Mouse (Mus musculus) MEL (cell line): ENCODE measurements around the gene Tpst2. TPM values are rescaled to one million over a fixed set of nuclear protein-coding genes. Genes with fewer than 3 reads are reported as not detected.

Experiments used
- DNase-seq: peaks from one replicate; pipeline ENCODE4 v3.0.0; 2011; ENCODE audit warnings: low read depth, low spot score
- H3K27ac ChIP-seq: 2 replicates; pipeline ENCODE4 v1.5.1; 2012; ENCODE audit warnings: low read depth, mild to moderate bottlenecking, control low read depth, low read length, moderate library complexity; ENCODE audit not compliant: control insufficient read depth
- H3K27me3 ChIP-seq, 2 experiments: fragments of 150-350 bp in 1 of 2; sonication (generic) in 1 of 2; 2 replicates each; pipeline ENCODE4 v1.6.1; 2012; ENCODE audit warnings: low read length in 2 of 2, mild to moderate bottlenecking in 2 of 2, improper control_type of control experiment in 1 of 2, moderate library complexity in 1 of 2; ENCODE audit not compliant: insufficient read depth in 2 of 2, control insufficient read depth in 1 of 2
- H3K36me3 ChIP-seq, 2 experiments: 2 replicates each; pipeline ENCODE4 v1.6.1; 2012 to 2014; ENCODE audit warnings: low read length in 2 of 2, improper control_type of control experiment in 1 of 2, inconsistent platforms in 1 of 2, mild to moderate bottlenecking in 1 of 2; ENCODE audit not compliant: insufficient read depth in 2 of 2, control insufficient read depth in 1 of 2
- H3K4me1 ChIP-seq, 2 experiments: fragments of 150-350 bp in 1 of 2; sonication (generic) in 1 of 2; 2 replicates each; pipeline ENCODE4 v1.6.1; 2012; ENCODE audit warnings: low read length in 2 of 2, improper control_type of control experiment in 1 of 2, mild to moderate bottlenecking in 1 of 2; ENCODE audit not compliant: insufficient read depth in 2 of 2, control insufficient read depth in 1 of 2
- H3K4me3 ChIP-seq, 2 experiments: fragments of 150-350 bp in 1 of 2; sonication (generic) in 1 of 2; 2 replicates each; pipeline ENCODE4 v1.5.1; 2012; ENCODE audit warnings: low read depth in 2 of 2, low read length in 2 of 2, mild to moderate bottlenecking in 2 of 2, moderate library complexity in 2 of 2, control low read depth in 1 of 2, improper control_type of control experiment in 1 of 2; ENCODE audit not compliant: control insufficient read depth in 1 of 2, insufficient read depth in 1 of 2
- H3K79me2 ChIP-seq: 2 replicates; pipeline ENCODE4 v1.6.1; 2012; ENCODE audit warnings: mild to moderate bottlenecking, low read length, moderate library complexity; ENCODE audit not compliant: control insufficient read depth, poor library complexity, insufficient read depth
- H3K9ac ChIP-seq: 2 replicates; pipeline ENCODE4 v1.6.1; 2012; ENCODE audit warnings: low read depth, mild to moderate bottlenecking, control low read depth, low read length, moderate library complexity; ENCODE audit not compliant: control insufficient read depth, poor library complexity, severe bottlenecking
- H3K9me3 ChIP-seq: fragments of 150-350 bp; sonication (generic); replicated peaks from 2 replicates; pipeline ENCODE4 v1.6.1; 2012; ENCODE audit warnings: mild to moderate bottlenecking, low read length, improper control_type of control experiment, moderate library complexity; ENCODE audit not compliant: insufficient read depth
- CHD1 ChIP-seq: IDR thresholded peaks from 2 replicates; pipeline ENCODE4 v1.6.1; 2012; ENCODE audit warnings: low read depth, mild to moderate bottlenecking, inconsistent platforms, low read length, improper control_type of control experiment
- CHD2 ChIP-seq: IDR thresholded peaks from 2 replicates; pipeline ENCODE4 v1.6.1; 2011; ENCODE audit warnings: low read length, improper control_type of control experiment
- E2F4 ChIP-seq: IDR thresholded peaks from 2 replicates; pipeline ENCODE4 v1.6.1; 2011; ENCODE audit warnings: low read depth, low read length, improper control_type of control experiment, borderline replicate concordance
- ELF1 ChIP-seq: IDR thresholded peaks from 2 replicates; pipeline ENCODE4 v1.6.1; 2014; ENCODE audit warnings: low read depth, mild to moderate bottlenecking, inconsistent platforms, low read length, improper control_type of control experiment, moderate library complexity
- GABPA ChIP-seq: IDR thresholded peaks from 2 replicates; pipeline ENCODE4 v1.6.1; 2012; ENCODE audit warnings: low read depth, mild to moderate bottlenecking, inconsistent platforms, low read length, improper control_type of control experiment, moderate library complexity
- HCFC1 ChIP-seq: IDR thresholded peaks from 2 replicates; pipeline ENCODE4 v1.6.1; 2012; ENCODE audit warnings: low read depth, mild to moderate bottlenecking, inconsistent platforms, low read length, improper control_type of control experiment, moderate library complexity
- JUND ChIP-seq: IDR thresholded peaks from 2 replicates; pipeline ENCODE4 v1.6.1; 2011; ENCODE audit warnings: low read depth, mild to moderate bottlenecking, improper control_type of control experiment, low read length
- KAT2A ChIP-seq: conservative IDR thresholded peaks from 2 replicates; pipeline ENCODE4 v1.6.1; 2012; ENCODE audit warnings: low read depth, low read length, improper control_type of control experiment, inconsistent platforms
- MAZ ChIP-seq: IDR thresholded peaks from 2 replicates; pipeline ENCODE4 v1.6.1; 2012; ENCODE audit warnings: low read depth, mild to moderate bottlenecking, inconsistent platforms, low read length, improper control_type of control experiment
- MEF2A ChIP-seq: IDR thresholded peaks from 2 replicates; pipeline ENCODE4 v1.6.1; 2014; ENCODE audit warnings: low read depth, mild to moderate bottlenecking, inconsistent platforms, low read length, improper control_type of control experiment; ENCODE audit not compliant: poor library complexity, insufficient replicate concordance, severe bottlenecking; ENCODE audit errors: extremely low read depth
- MXI1 ChIP-seq: IDR thresholded peaks from 2 replicates; pipeline ENCODE4 v1.6.1; 2011; ENCODE audit warnings: mild to moderate bottlenecking, low read depth, low read length, improper control_type of control experiment
- NELFE ChIP-seq: IDR thresholded peaks from 2 replicates; pipeline ENCODE4 v1.6.1; 2011; ENCODE audit warnings: low read depth, low read length, improper control_type of control experiment
- NRF1 ChIP-seq: IDR thresholded peaks from 2 replicates; pipeline ENCODE4 v1.6.1; 2014; ENCODE audit warnings: low read depth, mild to moderate bottlenecking, inconsistent platforms, low read length, improper control_type of control experiment, moderate library complexity; ENCODE audit not compliant: poor library complexity, insufficient read depth, severe bottlenecking
- POLR2AphosphoS5 ChIP-seq: IDR thresholded peaks from 2 replicates; pipeline ENCODE4 v1.6.1; 2012; ENCODE audit warnings: low read depth, borderline replicate concordance, mild to moderate bottlenecking, inconsistent platforms, low read length, moderate library complexity, mixed read lengths
- SIN3A ChIP-seq: IDR thresholded peaks from 2 replicates; pipeline ENCODE4 v1.6.1; 2012; ENCODE audit warnings: low read length, improper control_type of control experiment, inconsistent platforms
- SMC3 ChIP-seq: IDR thresholded peaks from 2 replicates; pipeline ENCODE4 v1.6.1; 2011; ENCODE audit warnings: low read depth, low read length, improper control_type of control experiment
- TAL1 ChIP-seq: IDR thresholded peaks from 2 replicates; pipeline ENCODE4 v1.6.1; 2012; ENCODE audit warnings: mild to moderate bottlenecking, inconsistent platforms, low read length, moderate library complexity, mixed read lengths
- UBTF ChIP-seq: IDR thresholded peaks from 2 replicates; pipeline ENCODE4 v1.6.1; 2012; ENCODE audit warnings: low read depth, mild to moderate bottlenecking, inconsistent platforms, low read length, improper control_type of control experiment, moderate library complexity, borderline replicate concordance; ENCODE audit not compliant: insufficient read depth
- USF1 ChIP-seq: IDR thresholded peaks from 2 replicates; pipeline ENCODE4 v1.6.1; 2014; ENCODE audit warnings: low read depth, mild to moderate bottlenecking, inconsistent platforms, low read length, improper control_type of control experiment, moderate library complexity
- USF2 ChIP-seq, 2 experiments: IDR thresholded peaks; 2 replicates each; pipeline ENCODE4 v1.6.1; 2011 to 2012; ENCODE audit warnings: improper control_type of control experiment in 2 of 2, low read length in 2 of 2, borderline replicate concordance in 1 of 2, inconsistent platforms in 1 of 2, low read depth in 1 of 2, mild to moderate bottlenecking in 1 of 2; ENCODE audit not compliant: insufficient read depth in 1 of 2
- ZC3H11A ChIP-seq: IDR thresholded peaks from 2 replicates; pipeline ENCODE4 v1.6.1; 2012; ENCODE audit warnings: low read depth, mild to moderate bottlenecking, inconsistent platforms, low read length, improper control_type of control experiment
- ZMIZ1 ChIP-seq: IDR thresholded peaks from 2 replicates; pipeline ENCODE4 v1.6.1; 2012; ENCODE audit warnings: low read depth, mild to moderate bottlenecking, inconsistent platforms, low read length, improper control_type of control experiment, moderate library complexity
- ZNF384 ChIP-seq: IDR thresholded peaks from 2 replicates; pipeline ENCODE4 v1.6.1; 2012; ENCODE audit warnings: low read depth, mild to moderate bottlenecking, inconsistent platforms, low read length, improper control_type of control experiment
- polyA plus RNA-seq, 2 experiments: library from polyadenylated mRNA; stranded (reverse) in 1 of 2; unstranded in 1 of 2; fragments of >175 nt in 1 of 2; fragments of >200 nt in 1 of 2; gene quantifications; 2 replicates each; pipeline versions ENCODE4 v1.2.1 to v1.2.4; 2012; ENCODE audit warnings: low replicate concordance in 2 of 2, low read depth in 1 of 2; ENCODE audit not compliant: insufficient read length in 2 of 2, insufficient read depth in 1 of 2, missing spikeins in 1 of 2
- total RNA-seq: library from RNA; depleted of rRNA; stranded (reverse); fragments of 300-350 nt; gene quantifications from 2 replicates; pipeline ENCODE4 v1.2.3, GENCODE M21; 2012

The Tpst2 gene
- total and polyA plus RNA-seq, 3 experiments, result 57.8 to 86.1 TPM; not detected in 1

DNA sequence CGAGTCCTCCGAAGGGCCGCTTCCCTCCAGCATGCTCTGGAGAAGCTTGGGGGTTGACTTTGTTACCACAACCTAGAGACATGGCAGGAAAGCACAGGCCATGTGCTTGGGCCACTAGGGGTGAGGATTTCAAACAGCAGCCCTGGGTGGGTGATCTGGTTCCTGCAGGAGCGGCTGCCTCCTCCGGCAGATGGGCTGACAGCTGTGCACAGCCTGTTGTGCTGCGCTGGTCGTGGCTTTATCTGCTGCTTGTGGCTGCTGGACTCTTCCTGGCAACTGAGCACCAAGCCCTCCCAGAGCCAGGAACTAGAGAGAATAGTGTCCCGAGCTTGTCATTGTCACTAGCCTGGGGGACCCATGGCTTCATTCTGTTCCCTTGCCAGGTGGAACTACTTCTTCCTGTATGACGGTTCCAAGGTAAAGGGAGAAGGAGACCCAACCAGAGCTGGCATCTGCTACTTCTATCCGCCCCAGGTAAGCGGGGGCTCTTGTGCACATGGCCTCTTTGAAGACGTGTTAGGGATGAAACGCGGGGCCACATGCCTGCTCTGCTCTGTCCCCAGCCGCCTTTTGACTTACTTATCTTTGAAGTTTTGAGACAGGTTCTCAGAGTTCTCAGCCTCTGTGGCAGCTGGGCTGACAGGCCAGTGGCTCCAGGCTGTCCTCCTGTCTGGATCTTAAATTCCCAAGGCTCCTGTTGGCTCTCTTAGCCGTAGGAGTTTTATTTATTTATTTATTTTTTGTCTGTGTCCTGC is 69.9 kb downstream of the Tpst2 start:
- H3K9ac ChIP-seq, result no peak overlapping the region

DNA sequence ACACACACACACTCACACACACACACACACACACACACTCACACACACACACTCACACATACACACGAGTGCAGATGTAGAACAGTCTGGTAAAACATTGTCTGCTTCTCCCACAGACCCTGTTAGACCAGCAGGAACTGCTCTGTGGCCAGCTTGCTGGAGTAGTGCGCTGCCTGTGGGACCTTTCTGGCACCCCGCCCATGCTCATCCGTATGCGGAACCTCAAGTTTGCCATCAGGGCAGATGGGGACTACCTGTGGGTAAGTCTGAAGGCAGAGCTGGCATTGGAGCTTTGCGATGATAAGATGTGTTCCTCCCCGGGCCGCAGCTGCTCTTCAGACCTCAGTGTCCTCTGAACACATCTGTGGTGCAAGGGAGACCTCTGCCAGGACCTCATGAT is 72.7 kb downstream of the Tpst2 start:
- Histone ChIP-seq H3K4me3 (no peak overlapping the region), H3K9ac (no peak overlapping the region), H3K27ac (no peak overlapping the region), H3K4me1 (peaks cover 0 to 8% of the 10 kb centered on the region in 2 experiments; a peak in 1 of 4 replicates), H3K9me3 (no peaks in the 10 kb centered on the region), H3K27me3 (no peaks in the 10 kb centered on the region), H3K79me2 (peaks cover 5% of the 10 kb centered on the region; the same call in 1 of the 2 replicates), H3K36me3 (no peaks in the 10 kb centered on the region; a peak in 1 of 4 replicates)
- DNase-seq, result no peak
- TF ChIP-seq ZMIZ1, result no peak
- no peak for TF ChIP-seq NELFE
- TF ChIP-seq SMC3, result no peak
- no peak for TF ChIP-seq SIN3A
- no peak for TF ChIP-seq POLR2AphosphoS5
- no peak for TF ChIP-seq MXI1
- TF ChIP-seq MEF2A, result no peak
- TF ChIP-seq KAT2A, result no peak
- TF ChIP-seq UBTF, result no peak
- no peak for TF ChIP-seq HCFC1
- no peak for TF ChIP-seq CHD2
- no peak for TF ChIP-seq ZNF384
- TF ChIP-seq ELF1, result no peak
- no peak for TF ChIP-seq ZC3H11A
- TF ChIP-seq TAL1, result no peak

More for the DNA sequence above, 69.9 kb downstream of the Tpst2 start:
- Histone ChIP-seq H3K9me3 (no peaks in the 10 kb centered on the region), H3K36me3 (peaks cover 0 to 10% of the 10 kb centered on the region in 2 experiments; a peak in 3 of 4 replicates), H3K79me2 (peaks cover 20% of the 10 kb centered on the region), H3K27ac (no peak overlapping the region), H3K4me1 (peaks cover 0 to 20% of the 10 kb centered on the region in 2 experiments; a peak in 3 of 4 replicates), H3K4me3 (no peak overlapping the region), H3K27me3 (no peaks in the 10 kb centered on the region)
- no peak for DNase-seq
- no peak for TF ChIP-seq MAZ
- TF ChIP-seq E2F4, result no peak
- no peak for TF ChIP-seq KAT2A
- TF ChIP-seq JUND, result no peak
- no peak for TF ChIP-seq USF1
- no peak for TF ChIP-seq CHD1
- TF ChIP-seq TAL1, result no peak
- no peak for TF ChIP-seq SMC3
- TF ChIP-seq USF2 (IDR thresholded peaks at IDR 0.05; ENCODE audit: borderline replicate concordance in 1 of 2, insufficient read depth in 1 of 2, low read depth in 1 of 2, low read length in 2 of 2), result no peak
- TF ChIP-seq GABPA, result no peak
- no peak for TF ChIP-seq ZMIZ1
- no peak for TF ChIP-seq UBTF
- TF ChIP-seq SIN3A, result no peak
- TF ChIP-seq NRF1, result no peak
